Mouse (Mus musculus): ENCODE measurements around the gene Btbd2. TPM values are rescaled to one million over a fixed set of nuclear protein-coding genes. Genes with fewer than 3 reads are reported as not detected.

The Btbd2 gene
- 10 to 100 TPM; 91.7 to 92.7 TPM for total RNA-seq (2021)

GRCm38 (mm10) chr10:80656863-80657623, at the start of gene Btbd2:
TSS of gene Btbd2 (minus strand) at chr10:80657071.
- intact Hi-C loops (cut with DNase I): loop anchor here (2.0 to 5.0 kb wide), 3 partner anchors 18 to 80 kb away; partner anchors contain the start of genes Csnk1g2 and Klf16
- DNase-seq (ENCODE audit: low spot score in 2 of 2): no peak

GRCm38 (mm10) chr10:80705479-80705878, 48.6 kb upstream of the Btbd2 start:
- DNase-seq (ENCODE audit: low spot score in 2 of 2): no peak
- intact Hi-C loops (cut with DNase I): no loop called here

GRCm38 (mm10) chr10:80705033-80705432, 48.2 kb upstream of the Btbd2 start:
- no peak for DNase-seq (ENCODE audit: low spot score in 2 of 2)
- intact Hi-C loops (cut with DNase I): no loop called here

- DNase-seq (ENCODE audit: low spot score in 2 of 2): no peak
- intact Hi-C loops (cut with DNase I): no loop called here
Observed at GRCm38 (mm10) chr10:80704418-80704817, 47.5 kb upstream of the Btbd2 start.

DNA sequence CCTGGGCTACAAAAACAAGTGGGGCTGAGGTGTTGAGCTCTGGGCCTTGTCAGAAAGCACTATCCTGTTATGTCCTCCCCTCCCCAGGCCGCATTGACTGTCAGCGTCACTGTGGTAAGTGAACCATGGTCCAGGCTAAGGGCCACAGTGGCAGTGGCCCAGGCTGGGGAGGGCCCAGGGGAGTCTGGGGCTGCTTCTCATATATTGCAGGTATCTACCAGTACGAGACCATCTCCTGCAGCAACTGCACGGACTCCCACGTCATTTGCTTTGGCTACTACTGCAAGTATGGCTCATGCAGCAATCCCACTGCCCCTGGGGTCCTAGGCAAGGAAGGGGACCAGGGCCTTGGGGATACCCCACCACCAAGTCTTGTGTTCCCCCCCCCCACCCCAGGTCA, 46.8 kb upstream of the Btbd2 start:
- no peak for DNase-seq (ENCODE audit: low spot score in 2 of 2)
- intact Hi-C loops (cut with DNase I): loop anchor here (2.0 kb wide), 2 partner anchors 27 to 37 kb away; no protein-coding TSS in a partner anchor

DNA sequence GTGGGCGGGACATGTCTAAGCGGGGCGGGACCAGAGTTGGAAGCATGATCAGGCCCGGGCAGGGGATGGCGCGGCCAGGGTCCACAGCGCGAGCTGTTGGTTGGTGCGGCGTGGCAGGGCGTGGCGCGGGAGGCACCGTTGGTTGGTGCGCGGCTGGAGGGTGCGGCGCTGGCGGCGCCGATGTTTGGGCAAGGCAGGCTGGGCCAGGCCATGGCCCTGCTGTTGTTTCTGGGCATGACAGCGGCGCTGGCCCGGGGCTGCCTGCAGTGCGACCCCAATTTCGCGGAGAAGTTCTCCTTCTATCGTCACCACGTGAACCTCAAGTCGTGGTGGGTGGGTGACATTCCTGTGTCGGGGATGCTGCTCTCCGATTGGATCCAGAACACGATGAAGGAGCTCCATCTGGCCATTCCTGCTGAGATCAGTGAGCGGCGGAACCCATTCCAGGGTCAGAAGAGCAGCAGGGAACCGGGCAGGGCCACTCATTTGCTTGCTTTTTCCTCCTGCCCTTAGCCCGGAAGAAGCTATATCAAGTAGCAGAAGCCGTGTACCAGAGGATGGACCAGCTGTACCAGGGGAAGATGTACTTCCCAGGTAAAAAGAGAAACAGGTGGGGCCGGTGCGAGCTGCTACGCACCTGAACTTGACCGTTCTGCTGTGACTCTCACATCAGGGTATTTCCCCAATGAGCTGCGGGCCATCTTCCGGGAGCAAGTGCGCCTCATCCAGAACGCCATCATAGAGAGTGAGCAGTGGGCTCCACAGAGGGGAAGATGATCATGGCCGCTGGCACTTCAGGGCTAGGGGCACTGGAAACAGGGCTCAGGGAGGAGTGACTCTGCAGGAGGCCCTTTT, 45.9 kb upstream of the Btbd2 start:
- intact Hi-C loops (cut with DNase I): loop anchor here (2.0 kb wide), 2 partner anchors 26 to 38 kb away; no protein-coding TSS in a partner anchor
- peak; percentile 94 to 97 for DNase-seq (ENCODE audit: low spot score in 2 of 2)

DNA sequence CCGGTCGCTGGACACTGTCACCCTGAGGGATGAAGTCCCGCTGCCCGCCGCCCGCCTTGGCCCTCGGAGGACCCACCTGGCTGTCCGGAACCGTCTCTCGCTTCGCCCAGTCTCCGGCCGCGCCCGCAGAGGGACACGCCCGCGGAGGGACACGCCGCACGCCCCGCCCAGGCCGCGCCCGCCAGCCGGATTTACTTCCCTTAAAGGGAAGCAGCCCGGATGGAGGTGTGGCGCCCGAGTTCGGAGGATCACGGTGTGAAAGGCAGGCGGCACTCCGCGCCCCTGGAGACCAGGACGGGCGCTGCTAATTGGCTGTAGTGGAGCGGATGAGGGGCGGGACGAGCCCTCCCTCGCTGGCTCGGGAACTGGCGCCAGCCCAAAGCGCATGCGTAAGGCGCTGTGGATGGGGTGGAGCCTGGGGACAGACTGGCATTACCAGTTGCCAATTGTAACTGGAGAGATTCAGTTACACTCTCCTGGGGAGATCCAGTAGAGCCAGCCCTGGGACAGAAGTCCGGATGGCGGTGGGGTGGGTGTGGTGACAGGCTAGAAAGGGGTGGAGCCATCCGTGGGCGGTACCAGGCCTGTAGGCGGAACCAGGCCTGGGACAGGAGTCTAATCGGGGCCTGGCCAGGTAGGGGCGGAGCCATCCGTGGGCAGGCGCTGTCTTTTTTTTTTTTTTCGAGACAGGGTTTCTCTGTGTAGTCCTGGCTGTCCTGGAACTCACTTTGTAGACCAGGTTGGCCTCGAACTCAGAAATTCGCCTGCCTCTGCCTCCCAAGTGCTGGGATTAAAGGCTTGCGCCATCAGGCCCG, 45.1 kb upstream of the Btbd2 start, which contains the start of the genes Mob3a and Izumo4:
Gene Mob3a (minus strand): TSS at position 257 of the 815 bp plus-strand sequence.
Gene Izumo4 (plus strand): TSS at position 464 of the 815 bp plus-strand sequence.
- DNase-seq (ENCODE audit: low spot score in 2 of 2): peak; percentile 98 to 100
- intact Hi-C loops (cut with DNase I): loop anchor here (2.0 kb wide), 2 partner anchors 25 to 39 kb away; no protein-coding TSS in a partner anchor

DNA sequence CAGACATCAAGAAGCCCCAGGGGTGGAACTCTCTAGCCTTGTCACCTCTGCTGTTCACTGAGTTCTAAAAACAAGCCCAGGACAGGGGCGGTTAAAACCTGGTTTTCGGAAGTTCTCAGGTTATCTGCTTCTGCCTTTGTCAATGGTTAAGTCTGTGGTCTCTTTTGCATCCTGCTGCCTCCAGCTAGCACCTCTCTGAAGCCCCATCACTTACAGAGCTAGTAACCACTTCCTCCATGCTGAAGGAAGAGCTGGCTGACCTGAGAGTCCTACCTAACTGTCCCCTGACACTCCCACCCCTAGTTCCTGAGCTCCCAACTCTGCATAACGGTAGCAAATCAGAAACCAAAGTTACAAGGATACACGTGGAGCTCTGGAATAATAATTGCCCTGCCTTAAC, 43.9 kb upstream of the Btbd2 start:
- intact Hi-C loops (cut with DNase I): no loop called here
- no peak for DNase-seq (ENCODE audit: low spot score in 2 of 2)

- DNase-seq (ENCODE audit: low spot score in 2 of 2): no peak
- intact Hi-C loops (cut with DNase I): no loop called here
Observed at GRCm38 (mm10) chr10:80700038-80700504, 43.2 kb upstream of the Btbd2 start.

DNA sequence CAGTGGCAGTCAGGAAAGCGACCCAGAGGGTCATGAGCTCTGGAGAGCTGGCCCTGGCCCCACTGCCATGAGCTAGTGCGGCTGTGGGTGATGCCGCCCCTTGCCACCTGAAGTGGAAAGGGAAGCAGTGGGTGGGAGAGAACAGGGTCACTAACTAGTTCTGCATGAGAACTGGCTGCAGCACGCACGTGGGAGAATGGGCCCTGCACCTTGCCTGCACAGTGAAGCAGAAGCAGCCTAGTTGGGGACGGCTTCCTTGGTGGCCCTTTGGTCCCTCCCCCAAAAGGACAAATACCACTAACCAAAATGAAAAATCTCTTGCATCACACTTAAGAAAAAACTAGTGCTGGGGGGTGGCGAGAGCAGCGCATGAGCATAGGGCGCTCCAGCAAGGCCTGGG, 41.7 kb upstream of the Btbd2 start:
- no peak for DNase-seq (ENCODE audit: low spot score in 2 of 2)

DNA sequence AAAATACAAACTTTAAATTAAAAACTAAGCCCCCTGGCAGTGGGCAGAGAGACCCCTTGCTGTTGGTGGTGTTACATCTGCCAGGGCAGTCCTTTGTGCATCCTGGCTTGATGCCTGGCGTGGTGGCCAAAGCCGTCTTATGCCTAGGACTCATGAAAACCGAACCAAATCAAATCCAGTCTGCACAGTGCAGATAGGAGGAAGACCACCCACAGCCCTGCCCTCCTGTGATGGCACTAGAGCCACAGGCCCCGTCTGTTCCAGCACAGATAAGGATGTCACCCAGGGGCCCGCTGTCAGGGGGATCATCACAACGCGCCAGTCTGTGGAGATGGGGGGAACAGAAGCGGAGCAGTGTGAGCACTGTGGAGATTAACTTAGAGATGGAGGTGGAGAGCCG, 40.9 kb upstream of the Btbd2 start:
- intact Hi-C loops (cut with DNase I): no loop called here
- DNase-seq (ENCODE audit: low spot score in 2 of 2): no peak

More for the DNA sequence above, 41.7 kb upstream of the Btbd2 start:
- intact Hi-C loops (cut with DNase I): no loop called here

GRCm38 (mm10) chr10:80697393-80697787, 40.5 kb upstream of the Btbd2 start:
- intact Hi-C loops (cut with DNase I): no loop called here
- DNase-seq (ENCODE audit: low spot score in 2 of 2): no peak

DNA sequence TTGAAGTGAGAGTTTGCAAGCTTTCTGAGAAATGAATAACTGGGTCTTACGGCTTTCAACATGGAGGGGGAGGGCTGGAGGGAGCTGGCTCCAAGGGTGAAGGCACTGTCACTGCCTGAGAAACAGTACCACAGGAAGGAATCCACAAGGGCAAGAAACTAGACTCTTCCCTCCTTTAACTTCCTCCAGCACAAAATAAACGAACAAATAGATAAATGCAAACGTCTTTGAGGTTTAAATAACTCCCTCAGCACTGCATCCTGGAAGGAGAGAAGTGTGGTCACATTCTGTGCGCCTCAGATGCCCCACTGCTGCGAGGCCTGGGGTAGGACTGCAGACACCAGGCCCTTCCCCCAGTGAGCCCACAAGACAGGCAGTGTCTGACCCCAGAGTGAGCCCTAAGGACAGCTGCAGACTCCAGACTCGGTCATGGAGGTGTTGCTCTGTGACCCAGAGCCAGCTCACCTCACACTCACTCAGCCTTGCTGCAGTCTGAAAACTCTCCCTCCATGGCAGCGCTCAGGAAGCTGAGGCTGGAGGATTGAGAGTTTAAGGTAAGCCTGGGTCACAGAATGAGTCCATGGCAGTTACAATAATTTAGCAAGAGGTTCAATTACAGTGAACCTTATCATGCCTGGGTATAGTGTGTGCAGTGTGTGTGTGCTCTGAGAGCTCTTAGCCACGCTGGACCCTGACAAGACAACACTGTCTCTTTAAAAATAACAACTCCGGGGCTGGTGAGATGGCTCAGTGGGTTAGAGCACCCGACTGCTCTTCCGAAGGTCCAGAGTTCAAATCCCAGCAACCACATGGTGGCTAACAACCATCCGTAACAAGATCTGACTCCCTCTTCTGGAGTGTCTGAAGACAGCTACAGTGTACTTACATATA, 39.9 kb upstream of the Btbd2 start:
- DNase-seq (ENCODE audit: low spot score in 2 of 2): no peak
- intact Hi-C loops (cut with DNase I): no loop called here

DNA sequence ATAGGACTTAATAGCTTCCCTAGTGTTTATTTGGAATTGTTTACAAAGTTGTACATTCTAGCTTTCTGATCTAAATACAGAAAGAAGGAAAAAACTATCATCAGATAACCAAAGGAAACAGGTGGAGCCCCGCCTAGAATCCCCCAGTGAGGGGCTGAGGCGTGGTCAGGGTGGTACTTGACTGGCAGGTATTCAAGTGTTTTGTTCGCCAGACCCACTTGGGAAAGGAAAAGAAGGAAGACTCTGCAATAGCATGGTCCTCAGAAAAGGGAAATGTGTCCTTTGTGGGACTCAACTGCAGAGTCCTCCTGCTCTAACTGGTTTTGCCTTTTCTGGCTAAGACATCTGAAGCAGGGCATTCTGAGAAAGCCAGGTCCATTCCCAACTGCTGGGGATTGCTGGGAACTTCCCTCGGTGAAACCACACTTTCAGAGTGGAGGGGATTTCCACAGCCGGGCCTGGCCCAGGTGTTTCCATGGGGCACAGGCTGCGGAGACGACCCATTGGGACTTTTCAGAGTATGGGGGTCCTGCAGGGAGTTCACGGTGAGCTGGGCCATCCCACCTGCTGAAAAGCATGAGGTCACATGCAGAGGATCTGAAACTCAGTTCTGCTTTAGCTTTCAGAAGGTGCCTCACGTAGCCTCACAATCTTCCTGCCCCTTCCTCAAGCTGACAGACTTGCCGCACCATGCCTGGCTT, 39.1 kb upstream of the Btbd2 start:
- intact Hi-C loops (cut with DNase I): no loop called here
- DNase-seq (ENCODE audit: low spot score in 2 of 2): no peak

DNA sequence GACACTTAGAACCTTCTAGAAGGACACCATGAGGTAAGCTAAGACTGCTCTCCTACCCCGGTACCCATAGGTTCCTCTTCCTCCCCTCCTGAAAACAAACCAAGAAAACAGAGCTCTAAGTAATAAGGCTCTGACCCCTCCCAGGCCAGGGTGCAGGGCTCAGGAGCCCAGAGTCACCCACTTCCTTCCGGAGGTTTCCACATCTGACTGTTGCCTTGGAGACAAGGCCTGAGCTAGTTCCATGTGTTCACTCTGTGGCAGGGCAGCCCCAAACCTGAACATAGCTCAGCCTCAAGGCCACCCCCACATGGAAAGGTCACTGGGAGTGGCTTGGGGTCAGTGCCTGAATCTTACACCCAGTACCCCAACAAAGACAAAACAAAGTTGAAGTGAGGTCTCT, 38.3 kb upstream of the Btbd2 start:
- intact Hi-C loops (cut with DNase I): no loop called here
- DNase-seq (ENCODE audit: low spot score in 2 of 2): peak in 1 of 2 experiments; percentile 40

- intact Hi-C loops (cut with DNase I): no loop called here
Observed at GRCm38 (mm10) chr10:80694159-80694938, 37.5 kb upstream of the Btbd2 start.

DNA sequence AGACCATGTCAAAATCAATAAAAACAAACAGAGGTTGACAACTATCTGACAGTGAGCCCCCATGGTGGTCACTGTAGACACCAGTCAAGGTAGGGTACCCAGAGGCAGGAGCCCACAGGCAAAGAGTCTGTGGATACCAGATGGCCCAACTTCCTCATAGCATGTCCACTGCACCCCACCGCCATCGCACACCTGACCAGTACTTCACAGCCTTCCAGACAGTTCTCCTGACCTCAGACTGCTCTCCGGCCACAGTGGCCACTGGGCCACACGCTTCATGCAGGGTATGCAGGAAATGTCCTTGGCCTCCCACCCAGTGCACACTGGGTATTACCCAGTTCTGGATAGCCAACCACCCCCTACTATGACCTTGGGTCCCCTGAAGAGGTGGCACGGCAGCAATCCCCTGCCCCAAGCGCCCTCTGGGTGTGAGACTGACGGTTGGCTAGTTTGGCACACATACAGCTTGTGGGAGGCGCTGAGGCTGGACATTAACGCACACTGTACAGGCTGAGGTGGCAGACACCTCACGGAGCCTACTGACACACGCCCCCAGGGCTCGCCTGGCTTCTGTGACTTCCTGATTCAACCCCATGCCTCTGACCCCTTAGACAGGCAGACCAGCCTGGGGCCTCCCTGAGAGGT, 36.7 kb upstream of the Btbd2 start:
- intact Hi-C loops (cut with DNase I): no loop called here
- DNase-seq (ENCODE audit: low spot score in 2 of 2): no peak

More at GRCm38 (mm10) chr10:80694159-80694938, 37.5 kb upstream of the Btbd2 start:
- DNase-seq (ENCODE audit: low spot score in 2 of 2): no peak

Measured in left cerebral cortex, postnatal 25 days (tissue).